Mouse (Mus musculus) neutrophil, adult 5-6 weeks (primary cell): ENCODE measurements around the gene Lamp1. TPM values are rescaled to one million over a fixed set of nuclear protein-coding genes. Genes with fewer than 3 reads are reported as not detected.

Experiments
- ATAC-seq: fragments of 151-379, 151-347 bp; 2 replicates; pipeline ENCODE4 v1.8.0; 2017; ENCODE audit warnings: mild to moderate bottlenecking, moderate TSS enrichment; ENCODE audit not compliant: insufficient number of reproducible peaks, poor library complexity, low FRiP score, severe bottlenecking; ENCODE audit errors: extremely low read depth
- total RNA-seq: library from RNA; stranded (forward); fragments of 200-1000 nt; gene quantifications from 2 replicates; pipeline ENCODE4 v1.2.3, GENCODE M21; 2017

The Lamp1 gene
- total RNA-seq, 1 experiment from 2014 or later = 161 TPM

DNA sequence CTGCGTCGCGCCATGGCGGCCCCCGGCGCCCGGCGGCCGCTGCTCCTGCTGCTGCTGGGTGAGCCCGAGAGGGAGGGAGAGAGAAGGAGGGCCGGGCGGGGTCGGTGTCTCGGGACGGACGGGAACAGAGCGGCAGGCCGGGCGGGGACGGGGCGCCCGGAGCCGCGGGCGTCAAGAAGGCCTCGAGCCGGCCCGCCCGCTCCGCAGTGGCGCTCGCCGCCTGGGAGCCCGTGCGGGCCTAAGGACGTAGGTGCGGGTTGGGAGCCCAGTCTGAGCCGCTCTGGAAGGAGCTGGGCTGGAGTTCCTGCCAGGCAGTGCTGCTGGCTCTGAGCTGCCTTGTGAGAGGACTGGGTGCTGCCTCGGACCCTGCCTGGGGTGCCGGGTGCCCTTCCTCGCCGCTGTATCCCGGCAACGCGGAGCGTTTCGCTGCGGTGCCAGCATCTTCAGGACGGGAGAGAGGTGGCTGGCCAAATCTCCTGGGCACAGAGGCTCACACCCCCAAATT, 468 bp downstream of the Lamp1 start:
- 0 out of 2 replicates have a peak, but pooled peaks have one; percentile 8 for ATAC-seq

DNA sequence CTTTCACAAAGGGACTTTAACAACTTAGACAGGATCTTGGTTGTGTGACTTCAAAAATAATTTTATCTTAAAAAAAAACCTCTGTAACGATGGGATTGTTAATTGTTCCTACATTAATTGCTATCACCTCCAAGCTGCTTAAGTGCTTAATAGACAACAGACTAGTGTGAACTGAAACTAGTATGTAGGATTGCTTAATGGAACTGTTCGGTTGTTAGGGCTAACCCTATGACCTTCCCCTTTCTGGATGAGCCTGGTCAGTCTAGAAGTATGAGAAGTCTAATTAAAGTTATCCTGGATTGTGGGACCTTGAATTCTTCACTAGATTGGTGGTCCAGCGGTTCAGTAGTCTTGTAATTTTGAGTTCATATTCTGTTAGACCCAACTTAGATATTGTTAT, 1.7 kb downstream of the Lamp1 start:
- ATAC-seq = no peak; the same call in 1 of the 2 replicates

DNA sequence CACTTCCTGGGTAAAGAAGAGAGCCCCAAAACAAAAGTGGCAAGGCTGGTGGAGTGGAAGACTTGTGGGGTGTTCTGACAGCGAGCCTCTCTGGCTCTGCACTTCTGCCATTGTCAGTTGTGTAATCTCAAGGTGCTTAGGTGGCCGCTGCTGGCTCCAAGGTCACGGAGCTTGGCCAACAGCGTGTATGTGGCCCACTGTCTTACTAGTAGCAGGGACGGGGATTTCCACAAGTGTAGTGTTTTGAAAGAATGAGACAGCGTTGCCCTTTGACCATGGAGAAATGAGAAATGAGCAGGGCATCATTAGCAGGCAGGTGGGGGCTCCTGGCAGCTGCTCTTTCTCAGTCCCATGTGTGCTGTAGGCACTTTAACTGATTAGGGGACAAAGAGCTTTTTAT, 3.1 kb downstream of the Lamp1 start:
- ATAC-seq = no peak

DNA sequence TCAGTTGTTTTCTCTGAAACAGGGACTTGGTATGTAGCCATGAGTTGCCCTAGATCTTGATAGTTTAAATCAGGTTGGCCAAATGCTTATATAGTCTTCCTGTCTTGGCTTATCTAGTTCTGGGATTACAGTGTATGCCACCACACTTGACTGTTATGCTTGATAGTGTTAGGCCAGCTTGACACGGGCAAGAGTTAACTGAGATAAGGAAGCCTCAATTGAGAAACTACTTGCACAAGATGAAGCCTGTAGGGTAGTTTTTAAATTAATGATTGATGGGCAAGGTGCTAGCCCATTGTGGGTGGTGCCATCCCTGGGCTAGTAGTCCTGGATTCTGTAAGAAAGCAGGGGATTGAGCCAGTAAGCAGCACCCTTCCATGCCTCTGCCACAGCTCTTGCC, 4.6 kb downstream of the Lamp1 start:
- no peak for ATAC-seq

DNA sequence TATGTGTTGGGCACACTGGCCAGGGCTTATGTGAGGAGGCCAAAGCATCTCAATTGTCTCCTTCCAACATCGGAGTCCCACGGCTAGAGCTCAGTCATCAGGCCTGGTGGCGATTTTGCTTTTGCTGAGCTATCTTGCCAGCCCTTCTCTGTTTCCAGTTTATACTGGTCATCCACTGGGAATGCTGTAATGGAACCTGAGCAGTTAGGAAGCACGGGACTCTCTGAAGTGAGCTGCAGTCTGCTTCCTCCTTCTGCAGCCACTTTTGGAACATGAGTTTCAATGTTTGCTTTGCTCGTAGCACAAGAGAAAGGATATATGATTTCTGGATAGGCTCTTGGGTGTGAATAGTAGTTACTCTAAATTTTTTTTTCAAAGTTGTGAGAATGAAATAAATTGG, 5.4 kb downstream of the Lamp1 start:
- no peak for ATAC-seq

DNA sequence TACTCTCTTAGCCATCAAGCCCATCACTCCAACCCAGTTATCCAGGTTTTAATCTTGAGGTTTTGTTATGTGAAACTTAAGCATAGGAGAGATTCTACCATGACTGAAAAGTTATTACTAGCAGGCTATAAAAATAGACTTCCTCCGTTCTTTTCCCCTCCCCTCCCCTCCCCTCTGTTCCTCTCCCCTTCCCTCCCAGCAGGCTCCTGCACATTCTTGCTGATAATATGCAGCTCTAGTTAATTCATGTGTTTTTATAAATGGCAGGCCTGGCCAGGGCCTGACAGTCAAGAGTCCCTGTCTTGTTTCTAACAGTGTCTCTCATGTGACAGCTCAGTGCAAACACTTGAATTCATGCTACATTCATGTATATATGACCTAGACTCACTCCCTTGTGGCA, 11.5 kb downstream of the Lamp1 start:
- no peak for ATAC-seq

DNA sequence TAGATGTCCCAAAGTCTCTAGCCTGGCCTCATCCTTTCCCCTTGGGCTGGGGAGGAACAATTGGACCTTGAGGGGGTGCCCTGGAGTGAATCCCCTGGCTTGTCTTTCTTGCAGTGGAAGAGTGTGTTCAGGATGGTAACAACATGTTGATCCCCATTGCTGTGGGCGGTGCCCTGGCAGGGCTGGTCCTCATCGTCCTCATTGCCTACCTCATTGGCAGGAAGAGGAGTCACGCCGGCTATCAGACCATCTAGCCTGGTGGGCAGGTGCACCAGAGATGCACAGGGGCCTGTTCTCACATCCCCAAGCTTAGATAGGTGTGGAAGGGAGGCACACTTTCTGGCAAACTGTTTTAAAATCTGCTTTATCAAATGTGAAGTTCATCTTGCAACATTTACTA, 15.3 kb downstream of the Lamp1 start:
- ATAC-seq = no peak

DNA sequence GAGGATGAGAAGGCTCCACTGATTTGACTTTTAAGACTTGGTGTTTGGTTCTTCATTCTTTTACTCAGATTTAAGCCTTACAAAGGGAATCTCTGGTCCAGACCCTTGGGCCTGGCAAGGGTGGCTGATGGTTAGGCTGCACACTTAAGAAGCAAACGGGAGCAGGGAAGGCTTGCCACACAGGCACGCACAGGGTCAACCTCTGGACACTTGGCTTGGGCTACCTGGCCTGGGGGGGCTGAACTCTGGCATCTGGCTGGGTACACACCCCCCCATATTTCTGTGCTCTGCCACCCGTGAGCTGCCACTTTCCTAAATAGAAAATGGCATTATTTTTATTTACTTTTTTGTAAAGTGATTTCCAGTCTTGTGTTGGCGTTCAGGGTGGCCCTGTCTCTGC, 15.8 kb downstream of the Lamp1 start:
- no peak for ATAC-seq

DNA sequence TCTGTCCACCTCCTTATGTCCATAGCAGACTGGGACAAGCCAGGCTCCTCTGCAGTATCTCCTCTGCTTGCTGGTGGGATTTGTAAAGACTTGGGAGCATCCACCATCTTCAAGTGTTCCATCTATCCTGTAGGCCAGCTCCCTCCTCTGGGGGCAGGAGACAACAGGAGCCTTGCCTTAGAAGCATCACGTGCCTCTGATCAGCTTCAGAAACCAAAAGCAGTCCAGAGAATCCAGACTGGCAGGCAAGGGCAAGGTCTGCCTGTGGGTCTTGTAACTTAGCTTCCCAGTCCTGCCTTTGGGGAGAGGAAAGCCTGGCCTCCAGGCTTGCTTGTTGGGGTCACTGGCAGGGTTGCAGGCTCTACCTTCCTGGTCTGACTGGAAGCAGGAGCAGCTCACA, 16.7 kb downstream of the Lamp1 start:
- no peak for ATAC-seq

DNA sequence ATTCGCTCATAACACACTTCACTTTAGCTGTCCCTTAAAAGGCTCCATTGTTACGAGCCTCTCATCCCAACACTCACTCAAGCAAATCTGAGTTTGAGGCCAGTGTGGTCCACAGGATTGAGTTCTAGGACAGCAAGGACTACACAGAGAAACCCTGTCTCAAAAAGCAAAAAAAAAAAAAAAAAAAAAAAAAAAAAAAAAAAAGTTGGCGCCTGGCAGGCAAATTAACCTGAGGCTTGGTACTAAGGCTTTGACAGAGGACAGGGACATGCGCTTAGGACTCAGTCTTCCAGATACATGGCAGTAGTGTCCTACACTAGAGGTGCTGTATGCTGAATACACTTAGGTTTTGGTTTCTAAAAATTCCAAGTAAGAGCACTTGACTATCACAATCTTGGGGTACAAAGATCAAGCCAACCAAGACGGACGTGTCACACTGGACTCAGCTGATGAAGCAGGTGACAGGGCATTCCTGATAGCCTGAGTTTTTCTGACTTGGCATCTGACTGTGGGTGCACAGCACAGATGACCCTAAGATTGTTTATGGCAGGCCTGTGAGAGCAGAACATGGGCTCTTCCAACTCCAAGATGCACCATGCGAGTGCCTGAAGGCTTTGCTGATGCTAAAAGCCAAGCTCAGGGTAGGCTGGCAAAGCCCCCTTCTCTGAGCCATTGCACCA, 18.4 kb downstream of the Lamp1 start:
- ATAC-seq = no peak

DNA sequence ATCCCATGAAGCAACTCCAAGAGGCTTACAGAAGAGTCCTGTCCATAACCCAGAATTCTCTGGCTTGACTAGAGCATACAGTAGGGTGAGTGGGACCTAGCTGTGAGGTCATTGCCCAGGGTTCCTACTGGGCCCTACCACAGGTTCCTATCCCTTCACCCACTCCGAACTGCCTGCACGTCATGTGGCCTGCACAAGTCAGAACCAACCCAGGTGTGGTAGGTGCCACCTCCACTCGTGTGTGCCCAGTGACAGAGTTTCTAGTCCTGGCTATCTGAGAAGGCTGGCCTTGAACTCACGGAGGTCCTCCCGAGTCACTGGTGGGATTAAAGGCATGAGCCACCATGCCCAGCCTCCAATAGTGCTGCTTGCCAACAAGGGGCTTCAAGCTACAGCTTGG, 19.2 kb downstream of the Lamp1 start:
- ATAC-seq = no peak

DNA sequence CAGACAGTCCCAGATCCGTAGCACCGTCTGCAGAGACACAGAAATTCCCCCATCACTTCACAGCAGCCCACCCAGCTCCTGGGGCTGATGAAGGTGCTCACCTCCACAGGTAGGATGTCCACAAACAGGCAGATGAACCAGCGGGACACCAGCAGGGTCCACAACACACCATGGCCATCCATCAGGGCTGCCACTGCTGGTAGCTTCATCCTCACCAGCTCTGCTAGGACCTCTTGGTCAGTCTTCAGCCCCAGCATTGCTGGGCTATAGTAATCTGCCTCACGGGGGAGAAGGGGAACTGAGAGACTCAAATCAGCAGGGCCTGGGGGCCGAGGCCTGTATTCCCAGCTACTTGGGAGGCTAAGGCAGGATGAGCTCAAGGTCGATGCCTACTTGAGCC, 20.5 kb downstream of the Lamp1 start:
- ATAC-seq = no peak

DNA sequence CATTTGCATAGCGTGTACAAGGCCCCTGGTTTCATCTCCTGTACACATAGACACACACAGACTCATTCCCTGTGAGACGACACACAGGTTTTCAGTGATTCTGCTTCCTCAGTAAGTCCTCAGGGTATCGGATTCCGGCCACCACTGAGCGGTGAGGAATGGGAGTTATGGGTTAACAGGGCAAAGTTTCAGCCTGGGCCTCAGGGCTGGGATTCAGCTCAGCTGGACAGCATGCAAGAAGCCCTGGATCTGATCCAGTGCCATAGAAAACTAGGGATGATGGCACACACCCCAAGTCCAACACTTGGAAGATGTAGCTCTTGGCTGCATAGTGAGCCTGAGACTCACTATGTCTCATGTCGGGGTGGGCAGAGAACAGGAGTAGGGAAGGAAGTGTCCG, 21.0 kb downstream of the Lamp1 start:
- no peak for ATAC-seq

DNA sequence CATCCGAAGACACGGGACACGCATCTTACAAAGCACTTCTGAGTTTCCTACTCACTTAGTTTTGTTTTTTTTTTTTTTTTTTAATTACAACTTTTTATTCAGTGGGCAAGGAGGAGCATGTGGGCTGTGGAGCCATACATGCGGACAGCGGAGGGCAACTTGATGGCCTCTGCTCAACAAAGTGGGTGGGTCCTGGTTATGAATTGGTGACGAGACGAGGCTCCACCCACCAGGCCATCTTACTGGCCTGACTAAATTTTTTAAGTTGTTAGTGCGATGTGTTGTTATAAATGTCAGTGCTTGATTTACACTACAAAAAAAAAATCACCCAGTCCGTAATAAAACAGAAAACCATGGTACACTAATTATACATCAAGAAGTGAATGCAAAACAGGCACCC, 21.4 kb downstream of the Lamp1 start:
- ATAC-seq = no peak

DNA sequence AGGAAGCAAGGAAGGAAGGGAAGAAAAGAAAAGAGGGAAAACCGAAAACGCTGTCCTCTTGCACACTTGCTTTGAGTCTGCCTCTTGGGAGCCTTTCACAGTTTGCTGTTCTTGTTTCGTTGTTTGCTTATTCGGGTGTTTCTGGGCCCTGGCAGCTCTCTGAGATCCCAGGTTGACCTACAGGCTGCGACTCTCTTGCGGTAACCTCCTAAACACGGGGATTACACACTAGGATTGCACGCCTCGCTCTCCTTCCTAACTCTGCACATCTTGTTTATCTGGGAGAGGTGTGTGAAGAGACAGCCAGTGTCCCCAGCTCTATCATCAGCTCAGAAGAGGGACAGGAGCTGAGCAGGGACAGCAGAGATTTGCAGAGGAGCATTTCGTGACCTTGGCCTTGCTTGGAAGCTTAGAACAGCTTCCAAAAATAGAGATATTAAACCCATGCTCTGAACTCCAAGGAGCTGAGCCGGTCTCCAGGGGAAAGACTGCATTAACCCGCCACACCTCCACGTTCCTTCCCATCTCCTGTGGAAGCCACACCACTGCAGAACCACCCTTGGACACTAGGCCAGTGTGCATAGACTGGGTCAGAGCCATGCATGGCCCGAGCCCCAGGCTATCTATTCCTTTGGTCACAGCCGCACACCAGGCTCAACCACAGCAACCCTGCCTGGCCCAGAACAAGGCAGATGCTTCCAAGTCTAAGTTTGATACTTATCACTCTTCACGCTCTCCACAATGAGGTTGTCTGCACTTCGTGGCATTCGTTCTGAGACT, 22.1 kb downstream of the Lamp1 start:
- no peak for ATAC-seq

DNA sequence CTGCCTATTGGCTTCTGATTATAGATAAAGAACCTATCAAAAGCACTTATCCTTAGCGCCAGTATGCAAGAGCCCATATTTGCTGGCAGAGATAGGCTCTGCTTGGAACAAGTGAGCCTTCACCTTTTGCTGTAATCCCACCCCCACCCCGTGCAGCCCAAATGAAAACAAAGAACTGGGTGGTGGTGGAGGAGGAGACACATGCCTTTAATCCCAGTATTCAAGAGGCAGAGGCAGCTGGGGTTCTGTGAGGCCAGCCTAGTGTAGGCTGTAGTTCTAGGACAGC, 22.7 kb downstream of the Lamp1 start:
- no peak for ATAC-seq

DNA sequence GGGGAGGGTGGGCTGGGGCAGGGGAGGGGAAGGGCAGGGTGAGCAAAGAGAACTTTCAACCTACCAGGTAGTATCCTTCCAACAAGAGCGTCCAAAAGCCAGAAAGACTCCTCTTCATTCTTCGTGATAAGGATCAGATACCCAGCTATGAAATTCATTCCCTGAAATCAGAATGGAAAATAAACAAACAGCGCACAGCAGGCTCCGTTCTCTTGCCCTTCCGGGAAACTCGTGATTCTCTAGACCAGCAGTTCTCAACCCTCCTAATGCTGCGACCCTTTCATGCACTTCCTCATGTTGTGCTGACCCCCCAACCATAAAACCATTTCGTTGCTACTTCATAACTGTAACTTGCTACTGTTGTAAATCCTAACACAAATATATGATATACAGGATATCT, 27.9 kb downstream of the Lamp1 start:
- ATAC-seq = no peak

DNA sequence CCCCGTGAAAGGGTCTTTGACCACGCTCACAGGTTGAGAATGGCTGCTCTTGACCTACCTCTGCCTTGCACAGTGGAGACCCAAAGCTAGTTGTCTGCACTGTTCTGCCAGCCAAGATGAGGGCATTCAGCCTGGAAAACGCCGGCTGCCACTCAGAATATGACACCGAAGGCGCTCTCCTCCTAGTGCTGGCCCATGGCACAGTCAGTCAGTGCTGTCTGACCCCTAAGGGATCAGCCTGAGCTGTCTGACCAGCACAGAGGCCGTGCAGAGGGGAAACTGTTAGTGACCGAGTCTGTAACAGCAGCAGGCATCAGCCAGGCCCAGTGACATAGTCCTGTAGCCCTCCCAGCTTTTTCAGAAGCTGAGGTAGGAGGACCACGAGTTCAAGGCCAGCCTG, 28.3 kb downstream of the Lamp1 start:
- no peak for ATAC-seq

DNA sequence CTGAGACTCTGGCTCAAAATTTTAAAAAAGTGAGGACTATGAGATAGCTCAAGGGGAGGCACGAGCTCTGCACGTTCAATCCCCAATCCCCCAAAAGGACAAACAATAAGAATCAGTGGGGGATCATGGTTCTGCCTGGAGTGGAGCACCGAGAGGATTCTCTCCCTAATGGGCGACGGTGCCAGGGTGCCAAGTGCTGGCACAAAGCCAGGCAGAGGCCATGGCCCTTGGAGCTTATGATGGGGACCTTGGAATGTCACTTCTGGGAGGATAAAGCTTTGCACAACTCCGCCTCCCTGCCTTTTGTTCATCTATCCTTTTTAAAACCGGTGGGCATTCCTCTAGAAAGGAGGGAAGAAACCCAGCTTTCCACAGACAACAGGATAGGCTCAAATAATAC, 28.7 kb downstream of the Lamp1 start:
- no peak for ATAC-seq

DNA sequence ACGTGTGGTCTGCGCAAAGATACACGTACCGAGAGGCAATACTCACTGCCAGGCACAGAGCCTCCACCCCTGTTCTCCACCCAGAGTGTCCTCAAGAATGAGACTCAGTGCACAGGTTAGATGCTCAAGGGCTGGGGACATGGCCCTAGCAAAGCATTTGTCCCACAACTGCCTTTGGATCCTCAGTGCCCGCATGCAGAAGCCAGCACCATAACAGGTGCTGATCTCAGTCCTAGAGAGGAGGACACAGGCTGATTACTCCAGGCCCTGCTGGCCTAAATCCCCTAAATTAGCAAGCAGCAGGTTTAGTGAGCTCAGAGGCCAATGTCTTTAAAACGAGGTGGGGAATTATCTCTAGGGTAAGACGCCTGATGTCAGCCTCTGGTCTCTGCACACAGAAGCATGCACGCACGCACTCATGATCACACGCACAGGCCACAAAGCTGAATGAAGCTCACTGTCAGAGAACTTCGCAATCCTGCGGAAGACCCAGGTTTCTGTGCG, 29.1 kb downstream of the Lamp1 start:
- no peak for ATAC-seq

DNA sequence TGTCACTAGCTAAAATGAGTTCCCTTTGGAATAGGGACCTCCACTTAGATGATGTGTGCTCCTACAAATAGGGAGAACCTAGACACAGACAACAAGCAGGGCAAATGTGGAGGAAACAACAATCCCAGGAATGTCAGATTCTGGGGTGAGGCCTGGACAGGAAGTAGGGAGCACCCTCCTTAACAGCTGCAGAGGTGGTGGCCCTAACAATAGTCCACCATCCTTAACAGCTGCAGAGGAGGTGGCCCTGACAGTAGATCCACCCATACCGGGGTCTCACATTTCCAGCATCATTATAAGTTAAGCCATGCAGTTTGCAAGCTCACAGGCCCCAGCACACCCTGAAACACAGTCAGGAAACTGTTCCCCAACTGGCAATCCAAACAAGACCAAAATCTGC, 29.9 kb downstream of the Lamp1 start:
- ATAC-seq = no peak
